Mouse (Mus musculus): Measurements from ENCODE around the gene Cfap74.

- TF ChIP-seq CTCF (IDR thresholded peaks at IDR 0.05; ENCODE audit: borderline replicate concordance, control insufficient read depth, extremely low read depth, insufficient read depth, low read length, poor library complexity) = no peak
- TF ChIP-seq POLR2A (IDR thresholded peaks at IDR 0.05; ENCODE audit: control insufficient read depth, extremely low read depth, insufficient read depth, low read length, poor library complexity) = no peak
Observed at GRCm38 (mm10) chr4:155505067-155505466, 96.1 kb downstream of the Cfap74 start.

All from thymus, adult 2 months (tissue).